Mouse (Mus musculus): ENCODE data around the gene Asb10. TPM values are rescaled to one million over a fixed set of nuclear protein-coding genes. Genes with fewer than 3 reads are reported as not detected.

The Asb10 gene
- total RNA-seq, 2 experiments from 2014 or later: 41.9 to 47.0 TPM

GRCm38 (mm10) chr5:24537618-24538017 lies 3.2 kb downstream of the Asb10 start:
- peak; percentile 60 to 62 for DNase-seq
- intact Hi-C loops (cut with DNase I): no loop called here

- DNase-seq: no peak
- intact Hi-C loops (cut with DNase I): no loop called here
Observed at GRCm38 (mm10) chr5:24536511-24536910, 4.3 kb downstream of the Asb10 start.

GRCm38 (mm10) chr5:24535731-24536130 lies 5.0 kb downstream of the Asb10 start:
- intact Hi-C loops (cut with DNase I): no loop called here
- no peak for DNase-seq

GRCm38 (mm10) chr5:24534292-24534691 lies 6.5 kb downstream of the Asb10 start:
- no peak for DNase-seq
- intact Hi-C loops (cut with DNase I): loop anchor here (5.0 kb wide), 1 partner anchor 118 kb away; no protein-coding TSS in a partner anchor

GRCm38 (mm10) chr5:24533391-24533790 lies 7.4 kb downstream of the Asb10 start:
- DNase-seq: no peak
- intact Hi-C loops (cut with DNase I): loop anchor here (5.0 kb wide), 1 partner anchor 119 kb away; no protein-coding TSS in a partner anchor

- peak; percentile 94 to 98 for DNase-seq
- intact Hi-C loops (cut with DNase I): loop anchor here (1.0 to 5.0 kb wide), 3 partner anchors 47 to 122 kb away; no protein-coding TSS in a partner anchor
Observed at GRCm38 (mm10) chr5:24530042-24530689, 10.6 kb downstream of the Asb10 start.

GRCm38 (mm10) chr5:24527780-24528179 lies 13.0 kb downstream of the Asb10 start:
- intact Hi-C loops (cut with DNase I): no loop called here

GRCm38 (mm10) chr5:24526889-24527230 lies 13.9 kb downstream of the Asb10 start, which contains the start of gene Gbx1:
TSS of gene Gbx1 (minus strand) at chr5:24527202.
- DNase-seq: peak; percentile 36 to 41
- intact Hi-C loops (cut with DNase I): no loop called here

More at GRCm38 (mm10) chr5:24527780-24528179, 13.0 kb downstream of the Asb10 start:
- no peak for DNase-seq

GRCm38 (mm10) chr5:24526190-24526888 lies 14.4 kb downstream of the Asb10 start:
- intact Hi-C loops (cut with DNase I): no loop called here

GRCm38 (mm10) chr5:24525360-24526189 lies 15.2 kb downstream of the Asb10 start:
- no peak for DNase-seq
- intact Hi-C loops (cut with DNase I): no loop called here

More at GRCm38 (mm10) chr5:24526190-24526888, 14.4 kb downstream of the Asb10 start:
- DNase-seq: no peak

GRCm38 (mm10) chr5:24524522-24524921 lies 16.3 kb downstream of the Asb10 start:
- intact Hi-C loops (cut with DNase I): no loop called here
- DNase-seq: no peak

- intact Hi-C loops (cut with DNase I): no loop called here
- DNase-seq: no peak
Observed at GRCm38 (mm10) chr5:24523806-24524205, 17.0 kb downstream of the Asb10 start.

GRCm38 (mm10) chr5:24521366-24521765 lies 19.4 kb downstream of the Asb10 start:
- no peak for DNase-seq
- intact Hi-C loops (cut with DNase I): no loop called here

GRCm38 (mm10) chr5:24512271-24512670 lies 28.5 kb downstream of the Asb10 start:
- intact Hi-C loops (cut with DNase I): no loop called here
- peak; percentile 60 to 63 for DNase-seq

GRCm38 (mm10) chr5:24510635-24511034 lies 30.1 kb downstream of the Asb10 start:
- intact Hi-C loops (cut with DNase I): loop anchor here (2.0 kb wide), 2 partner anchors 86 to 140 kb away; no protein-coding TSS in a partner anchor
- peak; percentile 41 to 66 for DNase-seq

GRCm38 (mm10) chr5:24508406-24508805 lies 32.4 kb downstream of the Asb10 start:
- intact Hi-C loops (cut with DNase I): no loop called here

GRCm38 (mm10) chr5:24505513-24505912 lies 35.3 kb downstream of the Asb10 start:
- intact Hi-C loops (cut with DNase I): no loop called here
- DNase-seq: no peak

More at GRCm38 (mm10) chr5:24508406-24508805, 32.4 kb downstream of the Asb10 start:
- DNase-seq: no peak

GRCm38 (mm10) chr5:24502786-24503185 lies 38.0 kb downstream of the Asb10 start:
- no peak for DNase-seq
- intact Hi-C loops (cut with DNase I): no loop called here

GRCm38 (mm10) chr5:24500851-24501250 lies 39.9 kb downstream of the Asb10 start:
- intact Hi-C loops (cut with DNase I): no loop called here
- no peak for DNase-seq

- intact Hi-C loops (cut with DNase I): no loop called here
- no peak for DNase-seq
Observed at GRCm38 (mm10) chr5:24499113-24499512, 41.7 kb downstream of the Asb10 start.

- no peak for DNase-seq
- intact Hi-C loops (cut with DNase I): no loop called here
Observed at GRCm38 (mm10) chr5:24497526-24497925, 43.3 kb downstream of the Asb10 start.

Measured in heart, postnatal 10 days (tissue).